Mouse (Mus musculus) limb, embryonic 11.5 days (tissue): ENCODE measurements around the gene D430019H16Rik. TPM values are rescaled to one million over a fixed set of nuclear protein-coding genes. Genes with fewer than 3 reads are reported as not detected.
A peak's percentile ranks its signal among the peaks of the same experiment; 100 is the strongest.

Experiments used
- ATAC-seq: fragments of 200-750 bp; cut with Nextera tagmentation; 2 replicates; pipeline ENCODE4 v1.8.0; 2017; ENCODE audit warnings: low read depth; ENCODE audit not compliant: insufficient number of reproducible peaks, low FRiP score, low TSS enrichment
- DNase-seq: peaks from one replicate; pipeline ENCODE4 v3.0.0-alpha.2; 2015; ENCODE audit warnings: low spot score
- H3K27ac ChIP-seq: fragments of 300-500 bp; sonication (generic); replicated peaks from 2 replicates; pipeline ENCODE4 v1.5.1; 2014; ENCODE audit warnings: low read depth, mild to moderate bottlenecking, low read length
- H3K27me3 ChIP-seq: fragments of 300-500 bp; sonication (generic); 2 replicates; pipeline ENCODE4 v1.6.1; 2014; ENCODE audit warnings: mild to moderate bottlenecking, low read length, mixed read lengths; ENCODE audit not compliant: control insufficient read depth, insufficient read depth
- H3K36me3 ChIP-seq: fragments of 300-500 bp; sonication (generic); 2 replicates; pipeline ENCODE4 v1.6.1; 2014; ENCODE audit warnings: mild to moderate bottlenecking, low read length, moderate library complexity, mixed read lengths; ENCODE audit not compliant: control insufficient read depth, insufficient read depth
- H3K4me1 ChIP-seq: fragments of 300-500 bp; sonication (generic); 2 replicates; pipeline ENCODE4 v1.6.1; 2014; ENCODE audit warnings: low read length, mixed read lengths; ENCODE audit not compliant: control insufficient read depth, insufficient read depth
- H3K4me2 ChIP-seq: fragments of 300-500 bp; sonication (generic); 2 replicates; pipeline ENCODE4 v1.6.1; 2014; ENCODE audit warnings: low read depth, mild to moderate bottlenecking, moderate library complexity; ENCODE audit not compliant: severe bottlenecking
- H3K4me3 ChIP-seq: fragments of 300-500 bp; sonication (generic); 2 replicates; pipeline ENCODE4 v1.5.1; 2014; ENCODE audit warnings: low read depth, low read length
- H3K9ac ChIP-seq: fragments of 300-500 bp; sonication (generic); 2 replicates; pipeline ENCODE4 v1.6.1; 2014; ENCODE audit warnings: mild to moderate bottlenecking, low read length
- H3K9me3 ChIP-seq: fragments of 300-500 bp; sonication (generic); 2 replicates; pipeline ENCODE4 v1.6.1; 2016; ENCODE audit warnings: low read length; ENCODE audit not compliant: control insufficient read depth
- WGBS: fragments of 180-500 bp; shearing (Covaris S2); extraction: QIAGEN DNeasy Blood & Tissue Kit; methylation state at CpG from one replicate; pipeline ENCODE4 v1.1.7; 2014; 5-methylcytosine and 5-hydroxymethylcytosine counted together
- polyA plus RNA-seq: library from polyadenylated mRNA; unstranded; fragments of >200 nt; fragmentation: Nextera tagmentation; extraction: Ambion mirVana; gene quantifications from 2 replicates; pipeline ENCODE4 v1.2.1, GENCODE M21; 2014

The D430019H16Rik gene
- polyA plus RNA-seq, 1 experiment from 2014 or later = 4.7 TPM

- WGBS = 21% methylated on average over 6 of the region's 6 CpGs
Measured at GRCm38 (mm10) chr12:105497894-105498293, 44.2 kb downstream of the D430019H16Rik start.

GRCm38 (mm10) chr12:105498423-105498822 is 44.8 kb downstream of the D430019H16Rik start:
- H3K4me2 ChIP-seq = no peak overlapping the region
- no peaks in the 10 kb centered on the region for H3K27me3 ChIP-seq
- H3K36me3 ChIP-seq = no peaks in the 10 kb centered on the region
- ATAC-seq = no peak
- H3K9me3 ChIP-seq = no peaks in the 10 kb centered on the region
- H3K27ac ChIP-seq = no peak overlapping the region
- H3K4me3 ChIP-seq = no peak overlapping the region
- no peak for DNase-seq
- H3K9ac ChIP-seq = no peak overlapping the region
- 0 out of 2 replicates have a peak, but pooled peaks cover 2% of the 10 kb centered on the region for H3K4me1 ChIP-seq
- 91% methylated on average over 7 of the region's 7 CpGs for WGBS

More at GRCm38 (mm10) chr12:105497894-105498293, 44.2 kb downstream of the D430019H16Rik start:
- Histone ChIP-seq H3K4me3 (no peak overlapping the region), H3K9me3 (no peaks in the 10 kb centered on the region), H3K4me2 (no peak overlapping the region), H3K4me1 (0 out of 2 replicates have a peak, but pooled peaks cover 2% of the 10 kb centered on the region), H3K9ac (no peak overlapping the region), H3K36me3 (no peaks in the 10 kb centered on the region), H3K27me3 (no peaks in the 10 kb centered on the region), H3K27ac (no peak overlapping the region)
- ATAC-seq = peak; percentile 66
- peak; percentile 89 for DNase-seq

GRCm38 (mm10) chr12:105498842-105499241 is 45.2 kb downstream of the D430019H16Rik start:
- ATAC-seq (no peak), DNase-seq (no peak)
- 72% methylated on average over 4 of the region's 4 CpGs for WGBS
- H3K4me1 ChIP-seq = 0 out of 2 replicates have a peak, but pooled peaks cover 2% of the 10 kb centered on the region
- H3K36me3 ChIP-seq = no peaks in the 10 kb centered on the region
- no peaks in the 10 kb centered on the region for H3K27me3 ChIP-seq
- no peak overlapping the region for H3K4me3 ChIP-seq
- no peak overlapping the region for H3K27ac ChIP-seq
- H3K9ac ChIP-seq = no peak overlapping the region
- no peaks in the 10 kb centered on the region for H3K9me3 ChIP-seq
- no peak overlapping the region for H3K4me2 ChIP-seq

GRCm38 (mm10) chr12:105500940-105501339 is 47.3 kb downstream of the D430019H16Rik start:
- ATAC-seq (no peak), DNase-seq (no peak)
- no peaks in the 10 kb centered on the region for H3K9me3 ChIP-seq
- H3K4me3 ChIP-seq = no peak overlapping the region
- no peak overlapping the region for H3K27ac ChIP-seq
- H3K9ac ChIP-seq = no peak overlapping the region; the same call in 1 of the 2 replicates
- WGBS = 39% methylated on average over 5 of the region's 5 CpGs
- H3K4me2 ChIP-seq = no peak overlapping the region
- no peaks in the 10 kb centered on the region for H3K27me3 ChIP-seq
- H3K4me1 ChIP-seq = 0 out of 2 replicates have a peak, but pooled peaks cover 2% of the 10 kb centered on the region
- H3K36me3 ChIP-seq = no peaks in the 10 kb centered on the region

- H3K4me1 ChIP-seq = no peaks in the 10 kb centered on the region
- no peak overlapping the region for H3K4me3 ChIP-seq
- DNase-seq (peak; percentile 67), ATAC-seq (no peak)
- no peak overlapping the region for H3K4me2 ChIP-seq
- H3K27ac ChIP-seq = no peak overlapping the region
- 63% methylated on average over 6 of the region's 6 CpGs for WGBS
- no peaks in the 10 kb centered on the region for H3K36me3 ChIP-seq
- H3K9me3 ChIP-seq = no peaks in the 10 kb centered on the region
- no peak overlapping the region for H3K9ac ChIP-seq
- H3K27me3 ChIP-seq = no peaks in the 10 kb centered on the region
Measured at GRCm38 (mm10) chr12:105504736-105505135, 51.1 kb downstream of the D430019H16Rik start.

DNA sequence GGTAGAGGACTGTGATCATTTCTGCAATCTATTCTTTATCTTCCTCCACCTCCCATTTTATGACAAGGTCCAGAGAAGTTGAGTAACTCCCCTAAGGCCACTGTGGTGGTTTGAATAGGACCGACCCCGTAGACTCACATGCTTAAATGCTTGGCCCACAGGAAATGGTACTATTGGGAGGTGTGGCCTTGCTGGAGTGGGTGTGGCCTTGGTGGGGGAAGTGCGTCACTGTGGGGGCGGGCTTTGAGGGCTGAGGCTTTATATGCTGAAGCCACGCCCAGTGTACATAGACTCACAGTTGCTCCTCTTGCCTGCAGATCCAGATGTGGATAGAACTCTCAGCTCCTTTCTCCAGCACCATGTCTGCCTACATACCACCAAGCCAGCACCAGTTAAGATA is 57.5 kb downstream of the D430019H16Rik start:
- DNase-seq = no peak
- ATAC-seq = no peak

GRCm38 (mm10) chr12:105511671-105512502 is 58.2 kb downstream of the D430019H16Rik start:
- Histone ChIP-seq H3K4me1 (no peaks in the 10 kb centered on the region), H3K4me2 (no peak overlapping the region), H3K27me3 (no peaks in the 10 kb centered on the region), H3K4me3 (no peak overlapping the region), H3K27ac (no peak overlapping the region), H3K9me3 (no peaks in the 10 kb centered on the region), H3K9ac (no peak overlapping the region), H3K36me3 (no peaks in the 10 kb centered on the region)
- DNase-seq = no peak
- WGBS = 86% methylated on average over 16 of the region's 16 CpGs
- no peak for ATAC-seq

More for the DNA sequence above, 57.5 kb downstream of the D430019H16Rik start:
- H3K4me3 ChIP-seq = no peak overlapping the region
- H3K9me3 ChIP-seq = no peaks in the 10 kb centered on the region
- H3K27me3 ChIP-seq = no peaks in the 10 kb centered on the region
- H3K4me1 ChIP-seq = no peaks in the 10 kb centered on the region
- no peak overlapping the region for H3K27ac ChIP-seq
- no peak overlapping the region for H3K9ac ChIP-seq
- 92% methylated on average over 5 of the region's 5 CpGs for WGBS
- no peak overlapping the region for H3K4me2 ChIP-seq
- no peaks in the 10 kb centered on the region for H3K36me3 ChIP-seq

GRCm38 (mm10) chr12:105514111-105514510 is 60.5 kb downstream of the D430019H16Rik start:
- DNase-seq = no peak
- Histone ChIP-seq H3K9me3 (no peaks in the 10 kb centered on the region), H3K27ac (no peak overlapping the region), H3K4me3 (no peak overlapping the region), H3K27me3 (no peaks in the 10 kb centered on the region), H3K4me1 (no peaks in the 10 kb centered on the region), H3K4me2 (no peak overlapping the region), H3K36me3 (no peaks in the 10 kb centered on the region), H3K9ac (no peak overlapping the region)
- ATAC-seq = no peak
- 69% methylated on average over 10 of the region's 10 CpGs for WGBS
